Mouse (Mus musculus) heart, embryonic 14.5 days (tissue): ENCODE data around the gene Polr2c. TPM values are rescaled to one million over a fixed set of nuclear protein-coding genes. Genes with fewer than 3 reads are reported as not detected.
"Not testable (repeated sequence)": the region's sequence is repeated elsewhere in the genome, so short reads cannot be mapped to it uniquely, and the experiment has no call there.

ENCODE experiments used
- ATAC-seq: fragments of 200-750 bp; cut with Nextera tagmentation; 2 replicates; pipeline ENCODE4 v1.8.0; 2017; ENCODE audit warnings: low read depth, moderate TSS enrichment; ENCODE audit not compliant: insufficient number of reproducible peaks, insufficient read depth, low FRiP score
- H3K27ac ChIP-seq, 2 experiments: fragments of 200-500 bp in 1 of 2; fragments of 300-500 bp in 1 of 2; sonication (generic) in 1 of 2; replicated peaks in 1 of 2; 2 replicates each; pipeline ENCODE4 v1.5.1; 2012 to 2014; ENCODE audit warnings: low read depth in 2 of 2, low read length in 2 of 2, control low read depth in 1 of 2, mild to moderate bottlenecking in 1 of 2, mixed read lengths in 1 of 2; ENCODE audit not compliant: control insufficient read depth in 1 of 2, insufficient read depth in 1 of 2
- H3K27me3 ChIP-seq: fragments of 300-500 bp; sonication (generic); 2 replicates; pipeline ENCODE4 v1.6.1; 2014; ENCODE audit warnings: mild to moderate bottlenecking, low read length, control low read depth; ENCODE audit not compliant: control insufficient read depth, insufficient read depth
- H3K36me3 ChIP-seq: fragments of 300-500 bp; sonication (generic); 2 replicates; pipeline ENCODE4 v1.6.1; 2014; ENCODE audit warnings: mild to moderate bottlenecking, control low read depth, low read length, mixed read lengths; ENCODE audit not compliant: control insufficient read depth, insufficient read depth
- H3K4me1 ChIP-seq, 2 experiments: fragments of 200-500 bp in 1 of 2; fragments of 300-500 bp in 1 of 2; sonication (generic) in 1 of 2; 2 replicates each; pipeline ENCODE4 v1.6.1; 2012 to 2014; ENCODE audit warnings: low read length in 2 of 2, control low read depth in 1 of 2, mixed read lengths in 1 of 2; ENCODE audit not compliant: control insufficient read depth in 2 of 2, insufficient read depth in 2 of 2
- H3K4me2 ChIP-seq: fragments of 300-500 bp; sonication (generic); 2 replicates; pipeline ENCODE4 v1.6.1; 2014; ENCODE audit warnings: mild to moderate bottlenecking, low read length
- H3K4me3 ChIP-seq, 2 experiments: fragments of 200-500 bp in 1 of 2; fragments of 300-500 bp in 1 of 2; sonication (generic) in 1 of 2; 2 replicates each; pipeline ENCODE4 v1.5.1; 2012 to 2014; ENCODE audit warnings: low read length in 2 of 2, mild to moderate bottlenecking in 2 of 2, control low read depth in 1 of 2, low read depth in 1 of 2, moderate library complexity in 1 of 2; ENCODE audit not compliant: control insufficient read depth in 1 of 2, insufficient read depth in 1 of 2
- H3K9ac ChIP-seq: fragments of 300-500 bp; sonication (generic); 2 replicates; pipeline ENCODE4 v1.6.1; 2014; ENCODE audit warnings: mild to moderate bottlenecking, low read length
- H3K9me3 ChIP-seq: fragments of 300-500 bp; sonication (generic); 2 replicates; pipeline ENCODE4 v1.6.1; 2016; ENCODE audit warnings: low read length, control low read depth; ENCODE audit not compliant: control insufficient read depth
- WGBS: fragments of 180-500 bp; shearing (Covaris S2); extraction: QIAGEN DNeasy Blood & Tissue Kit; methylation state at CpG from one replicate; pipeline ENCODE4 v1.1.7; 2014; 5-methylcytosine and 5-hydroxymethylcytosine counted together
- polyA plus RNA-seq: library from polyadenylated mRNA; unstranded; fragments of >200 nt; fragmentation: Nextera tagmentation; extraction: Ambion mirVana; gene quantifications from 2 replicates; pipeline ENCODE4 v1.2.1, GENCODE M21; 2014

Gene Polr2c
- polyA plus RNA-seq, 1 experiment from 2014 or later, result 129 TPM

- H3K9me3 ChIP-seq, result no peaks in the 10 kb centered on the region
- H3K4me3 ChIP-seq, result no peak overlapping the region
- WGBS, result 49% methylated on average over 2 of the region's 2 CpGs
- H3K27me3 ChIP-seq, result no peaks in the 10 kb centered on the region
- peaks cover 5 to 11% of the 10 kb centered on the region in 2 experiments for H3K4me1 ChIP-seq
- H3K27ac ChIP-seq, result no peak overlapping the region
- H3K36me3 ChIP-seq, result peaks cover 40% of the 10 kb centered on the region
- no peak overlapping the region for H3K4me2 ChIP-seq
- no peak overlapping the region for H3K9ac ChIP-seq
- no peak for ATAC-seq
Measured at GRCm38 (mm10) chr8:94841183-94841582, 16.1 kb upstream of the Polr2c start.

- Histone ChIP-seq H3K27ac (no peak overlapping the region), H3K36me3 (peaks cover 100% of the 10 kb centered on the region), H3K4me1 (no peaks in the 10 kb centered on the region), H3K4me3 (no peak overlapping the region), H3K9ac (no peak overlapping the region), H3K27me3 (no peaks in the 10 kb centered on the region), H3K9me3 (no peaks in the 10 kb centered on the region), H3K4me2 (no peak overlapping the region)
- no peak for ATAC-seq
- WGBS, result 89% methylated on average over 5 of the region's 5 CpGs
Measured at GRCm38 (mm10) chr8:94850049-94850448, 7.2 kb upstream of the Polr2c start.

- peaks cover 75% of the 10 kb centered on the region for H3K36me3 ChIP-seq
- not testable (repeated sequence) for H3K4me1 ChIP-seq, H3K27ac ChIP-seq, ATAC-seq, H3K9me3 ChIP-seq, H3K9ac ChIP-seq, H3K4me2 ChIP-seq, H3K4me3 ChIP-seq, H3K27me3 ChIP-seq
- 89% methylated on average over 11 of the region's 11 CpGs for WGBS
Measured at GRCm38 (mm10) chr8:94854761-94855160, 2.5 kb upstream of the Polr2c start.

GRCm38 (mm10) chr8:94857011-94857345 lies 272 bp upstream of the Polr2c start:
- no peaks in the 10 kb centered on the region for H3K27me3 ChIP-seq
- no peak overlapping the region for H3K27ac ChIP-seq
- peaks cover 0 to 9% of the 10 kb centered on the region in 2 experiments; a peak in 1 of 4 replicates for H3K4me1 ChIP-seq
- peak overlapping the region; percentile 92 for H3K4me2 ChIP-seq
- 29% methylated on average over 5 of the region's 5 CpGs for WGBS
- peaks cover 73% of the 10 kb centered on the region for H3K36me3 ChIP-seq
- no peak for ATAC-seq
- peak overlapping the region in 1 of 2 experiments; percentile 99; a peak in 2 of 4 replicates for H3K4me3 ChIP-seq
- H3K9ac ChIP-seq, result peak overlapping the region; percentile 98
- H3K9me3 ChIP-seq, result no peaks in the 10 kb centered on the region

GRCm38 (mm10) chr8:94861352-94861910 lies 4.2 kb downstream of the Polr2c start:
- ATAC-seq, result no peak

GRCm38 (mm10) chr8:94862487-94863220 lies 5.4 kb downstream of the Polr2c start:
- Histone ChIP-seq H3K36me3 (peaks cover 88% of the 10 kb centered on the region), H3K4me2 (no peak overlapping the region), H3K9me3 (no peaks in the 10 kb centered on the region), H3K4me1 (peaks cover 0 to 9% of the 10 kb centered on the region in 2 experiments; a peak in 1 of 4 replicates), H3K9ac (no peak overlapping the region), H3K27me3 (no peaks in the 10 kb centered on the region), H3K27ac (peak overlapping the region; percentile 62 to 63; a peak in 2 of 4 replicates), H3K4me3 (no peak overlapping the region)
- 72% methylated on average over 12 of the region's 12 CpGs for WGBS
- peak; percentile 13; the same call in 1 of the 2 replicates for ATAC-seq

More at GRCm38 (mm10) chr8:94861352-94861910, 4.2 kb downstream of the Polr2c start:
- H3K27me3 ChIP-seq, result no peaks in the 10 kb centered on the region
- H3K4me3 ChIP-seq, result no peak overlapping the region
- WGBS, result 65% methylated on average over 8 of the region's 8 CpGs
- H3K9me3 ChIP-seq, result no peaks in the 10 kb centered on the region
- no peak overlapping the region for H3K9ac ChIP-seq
- H3K4me2 ChIP-seq, result no peak overlapping the region
- peaks cover 76% of the 10 kb centered on the region for H3K36me3 ChIP-seq
- H3K27ac ChIP-seq, result no peak overlapping the region
- peaks cover 0 to 9% of the 10 kb centered on the region in 2 experiments; a peak in 1 of 4 replicates for H3K4me1 ChIP-seq

GRCm38 (mm10) chr8:94863897-94864673 lies 6.8 kb downstream of the Polr2c start:
- Histone ChIP-seq H3K9ac (no peak overlapping the region), H3K4me2 (no peak overlapping the region), H3K9me3 (no peaks in the 10 kb centered on the region), H3K27ac (no peak overlapping the region), H3K36me3 (peaks cover 87% of the 10 kb centered on the region), H3K27me3 (no peaks in the 10 kb centered on the region), H3K4me1 (peaks cover 7 to 11% of the 10 kb centered on the region in 2 experiments), H3K4me3 (no peak overlapping the region)
- no peak for ATAC-seq
- WGBS, result 62% methylated on average over 10 of the region's 10 CpGs
